Mouse (Mus musculus) G1E (cell line): ENCODE results near the gene Anxa6.

Experiments
- CTCF ChIP-seq: IDR thresholded peaks from 2 replicates; pipeline ENCODE4 v1.5.1; 2012; ENCODE audit warnings: low read depth, low read length, inconsistent platforms, mixed read lengths
- GATA1 ChIP-seq: IDR thresholded peaks from 2 replicates; pipeline ENCODE4 v1.6.1; 2012; ENCODE audit warnings: borderline replicate concordance, low read length, inconsistent platforms, mixed read lengths
- POLR2AphosphoS5 ChIP-seq: IDR thresholded peaks from 2 replicates; pipeline ENCODE4 v1.6.1; 2012; ENCODE audit warnings: low read depth, low read length, inconsistent platforms; ENCODE audit not compliant: insufficient replicate concordance
- TAL1 ChIP-seq: conservative IDR thresholded peaks from 2 replicates; pipeline ENCODE4 v1.6.1; 2012; ENCODE audit warnings: low read depth, low read length, inconsistent platforms, mixed read lengths

DNA sequence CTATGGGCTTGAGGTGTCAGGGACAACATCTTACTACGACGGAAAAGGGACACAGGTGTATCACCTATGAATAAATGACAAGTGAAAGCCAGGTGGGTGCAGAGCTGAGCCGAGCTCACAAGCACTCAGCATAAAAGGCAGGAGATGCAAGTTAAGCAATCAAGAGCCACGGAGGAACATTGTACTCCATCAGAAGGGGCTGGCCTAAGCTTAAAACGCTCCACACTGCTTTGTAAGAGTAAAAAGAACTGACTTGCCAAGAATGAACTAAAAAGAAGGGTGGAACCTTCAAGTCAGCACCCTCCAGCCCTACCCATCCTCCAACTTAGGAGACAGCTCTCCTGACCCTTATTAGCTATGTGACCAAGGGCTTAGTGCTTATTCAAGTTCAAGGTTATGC, 10.7 kb downstream of the Anxa6 start:
- TF ChIP-seq GATA1 (no peak), CTCF (no peak), POLR2AphosphoS5 (no peak), TAL1 (no peak)
